Mouse (Mus musculus) spleen, adult 18-20 months (tissue): Measurements from ENCODE around the gene Snai3.

ENCODE experiments used
- DNase-seq, 2 experiments: peaks; one replicate each; pipeline ENCODE4 v3.0.0; 2022; ENCODE audit warnings: mixed read lengths in 2 of 2

Gene Snai3

DNA sequence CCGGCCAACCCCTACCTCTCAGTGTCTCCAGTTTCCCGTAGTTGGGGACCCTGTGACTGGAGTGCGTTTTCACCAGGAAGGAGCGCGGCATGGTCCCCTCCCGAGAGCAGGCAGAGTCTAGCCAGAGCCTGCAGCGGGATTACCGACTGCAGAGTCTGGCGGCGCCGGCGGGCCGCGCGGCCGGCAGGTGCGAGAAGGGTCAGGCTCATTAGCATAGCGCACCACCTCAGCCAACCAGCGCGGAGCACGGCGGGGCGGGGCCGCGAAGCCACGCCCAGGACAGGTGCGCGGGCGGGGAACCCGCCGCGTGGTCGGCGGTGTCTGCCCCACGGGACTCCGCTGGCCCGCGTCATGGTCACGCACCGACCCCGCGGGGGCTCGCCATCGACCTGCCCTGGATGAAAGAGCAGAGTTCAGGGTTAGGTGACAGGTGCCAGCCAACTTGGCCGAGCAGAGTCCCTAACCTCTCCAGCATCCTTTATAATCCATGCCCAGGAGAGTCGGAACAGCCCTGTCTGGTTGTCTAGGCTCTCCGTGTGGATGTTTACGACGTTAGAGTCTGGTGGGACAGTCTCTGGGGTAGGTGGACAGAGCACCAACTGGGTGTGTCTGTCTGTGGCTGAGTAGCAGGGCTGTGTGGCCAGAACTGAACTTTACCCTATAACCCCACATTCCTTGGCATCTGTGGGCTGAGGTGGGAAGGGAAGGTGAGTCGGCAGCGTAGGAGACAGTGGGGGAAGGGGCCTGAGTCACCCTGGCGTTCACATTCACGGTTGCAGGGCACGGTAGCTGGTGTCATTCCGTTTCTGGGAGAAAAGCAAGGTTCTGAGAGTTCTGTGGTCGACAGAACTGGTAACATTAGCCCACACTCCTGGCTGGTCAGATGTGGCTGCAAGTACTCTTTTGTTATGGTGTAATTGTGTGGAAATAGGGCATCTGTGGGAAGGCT is at the start of gene Snai3:
Gene Snai3 (minus strand): TSS at position 210 of the 949 bp plus-strand sequence.
- peak; percentile 50 to 64 for DNase-seq

DNA sequence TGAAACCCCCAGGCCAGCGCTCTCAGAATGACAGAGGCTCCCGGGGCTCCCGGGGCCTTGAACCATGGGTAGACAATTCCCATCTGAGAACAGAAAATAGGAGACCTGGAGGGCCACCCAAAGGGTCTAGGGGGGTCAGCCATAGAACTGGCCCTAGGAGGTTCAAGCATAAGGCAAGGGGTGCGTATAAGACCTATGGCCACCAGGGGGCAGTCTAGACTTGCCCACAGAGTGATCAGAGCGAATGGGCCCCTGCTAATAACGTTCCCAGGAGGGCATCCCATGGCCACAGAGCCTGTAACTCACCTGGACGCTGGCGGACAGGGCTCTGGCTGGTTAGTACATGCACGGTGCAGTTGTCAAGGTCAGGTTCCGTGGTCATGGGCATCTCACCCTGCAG is 40.3 kb upstream of the Snai3 start:
- DNase-seq, result peak; percentile 55 to 75

GRCm38 (mm10) chr8:122497912-122498311 is 37.4 kb upstream of the Snai3 start:
- no peak for DNase-seq

DNA sequence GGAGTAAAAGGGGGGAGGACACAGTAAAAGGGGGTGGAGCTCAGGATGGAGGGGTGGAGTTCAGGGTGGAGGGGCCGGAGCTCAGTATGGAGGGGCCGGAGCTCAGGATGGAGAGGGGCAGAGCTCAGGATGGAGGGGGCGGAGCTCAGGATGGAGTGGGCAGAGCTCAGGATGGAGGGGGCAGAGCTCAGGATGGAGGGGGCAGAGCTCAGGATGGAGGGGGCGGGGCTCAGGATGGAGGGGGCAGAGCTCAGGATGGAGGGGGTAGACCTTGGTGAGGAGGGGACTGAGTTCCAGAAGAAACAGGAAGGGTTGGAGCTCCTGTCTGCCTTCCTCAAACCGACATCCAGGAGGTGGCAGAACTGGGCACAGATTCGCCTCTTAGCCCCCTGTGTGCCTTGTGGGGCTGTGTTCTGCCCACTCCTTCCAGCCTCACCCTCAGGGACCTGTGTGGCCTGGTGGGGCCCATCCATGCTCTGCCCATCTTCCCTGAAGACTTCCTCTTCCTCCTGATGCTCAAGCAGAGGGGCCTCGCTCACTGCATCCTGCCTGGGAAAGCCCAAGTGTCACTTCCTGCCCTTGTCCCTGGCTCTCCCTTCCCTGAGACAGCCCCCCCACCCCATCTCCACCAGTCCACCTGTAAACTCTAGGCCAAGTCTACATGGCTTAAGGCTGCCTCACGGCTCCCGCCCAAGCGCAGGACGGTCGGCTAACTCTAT is 36.6 kb upstream of the Snai3 start:
- no peak for DNase-seq

DNA sequence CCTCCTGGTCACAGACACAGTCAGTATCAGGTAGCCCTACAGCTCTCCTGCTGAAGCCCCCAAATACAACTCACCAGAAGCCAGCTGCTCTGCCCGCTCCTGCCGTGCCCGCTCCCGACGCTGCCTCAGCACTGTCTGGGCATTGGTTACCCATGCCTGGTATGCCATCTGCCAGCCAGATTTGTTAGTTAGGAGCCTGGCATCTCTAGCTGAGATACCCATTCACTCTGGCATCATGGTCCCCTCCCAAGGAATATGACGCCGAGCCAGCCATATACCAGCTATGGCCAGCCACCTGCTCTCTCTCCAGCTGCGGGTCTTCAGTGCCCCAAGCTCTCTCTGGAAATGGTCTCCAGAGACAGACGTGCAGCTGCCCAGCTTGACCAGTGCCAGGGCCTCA is 27.9 kb upstream of the Snai3 start:
- no peak for DNase-seq

DNA sequence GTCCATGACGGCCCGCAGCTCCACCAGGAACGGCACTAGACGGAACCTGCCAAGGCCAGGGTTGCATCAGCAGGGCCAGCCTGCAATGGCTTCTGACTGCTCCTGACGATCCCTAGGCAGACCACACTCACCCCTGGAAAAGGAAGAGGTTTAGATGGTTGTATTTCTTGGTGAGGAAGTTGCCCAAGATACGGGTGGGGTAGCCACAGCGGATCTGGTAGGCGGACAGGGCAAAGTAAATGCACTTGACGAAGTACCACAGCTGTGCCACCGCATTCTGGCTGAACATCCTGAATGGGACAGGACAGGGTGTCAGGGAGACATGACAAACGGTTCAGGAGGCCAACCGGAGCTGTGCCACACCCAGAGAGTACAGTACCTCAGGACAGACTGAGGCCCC is 24.3 kb upstream of the Snai3 start:
- no peak for DNase-seq

GRCm38 (mm10) chr8:122483877-122484276 is 23.3 kb upstream of the Snai3 start:
- no peak for DNase-seq

DNA sequence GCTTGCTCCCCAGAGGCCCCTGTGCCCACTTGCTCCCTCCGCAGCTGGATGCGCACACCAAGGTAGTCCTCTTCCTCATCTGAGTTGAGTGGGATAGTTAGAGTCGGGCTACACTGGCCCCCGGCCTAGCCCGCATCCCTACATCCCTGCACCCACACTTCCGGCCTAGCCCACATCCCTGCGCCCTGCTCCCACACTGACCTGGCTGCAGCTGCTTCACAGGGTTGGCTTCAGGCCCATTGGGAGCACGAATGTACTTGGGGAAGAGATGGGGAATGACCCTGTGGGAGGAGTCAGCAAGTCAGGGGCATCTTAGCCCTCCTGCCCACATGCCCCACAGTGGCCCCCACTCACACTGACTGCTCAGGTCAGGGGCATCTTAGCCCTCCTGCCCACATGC is 21.9 kb upstream of the Snai3 start:
- no peak for DNase-seq

- DNase-seq, result peak; percentile 83 to 93
Observed at GRCm38 (mm10) chr8:122475580-122476320, 15.2 kb upstream of the Snai3 start, which contains the start of the genes Rnf166 and Ctu2. Rnf166 (minus strand) TSS chr8:122476064. Ctu2 (plus strand) TSS chr8:122476143.

DNA sequence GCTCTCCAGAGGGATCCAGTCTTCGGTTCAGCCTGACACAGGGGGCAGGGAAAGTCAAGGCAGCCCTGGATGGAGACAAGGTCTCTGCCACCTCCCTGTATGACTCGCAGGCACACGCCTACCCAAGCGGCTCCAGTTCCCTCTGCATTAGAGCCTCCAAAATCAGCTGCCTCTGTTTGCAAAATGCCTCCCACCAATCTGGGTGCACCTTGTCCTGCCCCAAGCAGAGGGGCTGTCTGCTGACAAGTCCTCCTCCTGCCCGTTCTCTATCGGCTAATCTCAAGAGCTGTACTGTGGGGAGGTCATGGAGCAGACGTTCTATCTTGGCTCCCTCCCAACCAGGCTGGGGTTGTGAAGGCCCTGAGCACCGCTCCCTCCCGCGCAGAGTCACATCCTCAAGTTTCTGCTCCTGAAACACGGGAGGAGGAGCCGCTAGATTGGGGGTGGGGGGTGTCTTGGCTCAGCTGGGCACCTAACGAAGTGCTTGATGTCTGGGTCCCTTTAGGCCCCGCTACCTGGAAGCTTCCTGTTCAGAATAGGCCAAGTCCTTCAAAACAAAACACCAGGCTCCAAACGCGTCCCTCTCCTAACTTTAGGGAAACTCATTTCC is 14.5 kb upstream of the Snai3 start:
- DNase-seq, result peak in 1 of 2 experiments; percentile 24

- DNase-seq, result peak; percentile 22 to 23
Observed at GRCm38 (mm10) chr8:122473911-122474421, 13.4 kb upstream of the Snai3 start.

DNA sequence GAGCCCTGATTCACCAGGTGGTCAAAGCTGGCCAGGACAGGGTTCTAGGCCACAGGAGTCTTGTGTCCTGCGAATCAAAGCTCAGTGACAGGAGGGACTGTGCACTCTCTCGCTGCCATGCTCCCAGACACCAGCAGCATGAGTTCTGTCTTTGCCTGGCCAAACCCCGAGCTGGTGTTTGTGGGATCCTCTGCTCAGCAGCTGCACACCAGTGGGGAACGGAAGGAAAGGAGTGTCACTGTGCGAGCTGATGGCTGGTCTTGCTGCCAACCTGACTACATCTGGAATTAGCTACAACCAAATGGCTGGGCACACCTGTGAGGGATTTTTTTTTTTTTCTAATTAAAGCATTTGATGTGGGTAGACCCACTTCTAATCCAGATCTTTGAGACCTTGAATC is 10.2 kb upstream of the Snai3 start:
- no peak for DNase-seq

DNA sequence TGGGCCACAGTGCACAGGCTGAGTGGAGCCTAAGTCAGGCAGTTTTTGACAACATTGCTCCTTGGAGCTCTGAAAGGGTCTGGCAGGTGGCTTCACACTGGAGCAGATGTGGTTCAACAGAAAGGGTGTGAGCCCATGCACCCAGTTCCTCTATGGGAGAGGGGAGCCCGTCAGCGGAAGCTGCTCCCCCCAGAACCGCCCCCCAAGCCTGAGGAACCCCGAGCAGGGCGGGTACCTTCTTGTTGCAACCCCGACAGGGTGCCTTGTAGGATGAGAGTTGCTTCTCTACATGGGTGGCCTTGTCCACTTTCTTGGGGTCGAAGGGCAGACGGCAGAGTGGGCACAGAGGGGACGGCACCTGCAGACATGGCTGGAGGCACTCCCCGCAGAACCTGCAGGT is 9.4 kb upstream of the Snai3 start:
- DNase-seq, result no peak

DNA sequence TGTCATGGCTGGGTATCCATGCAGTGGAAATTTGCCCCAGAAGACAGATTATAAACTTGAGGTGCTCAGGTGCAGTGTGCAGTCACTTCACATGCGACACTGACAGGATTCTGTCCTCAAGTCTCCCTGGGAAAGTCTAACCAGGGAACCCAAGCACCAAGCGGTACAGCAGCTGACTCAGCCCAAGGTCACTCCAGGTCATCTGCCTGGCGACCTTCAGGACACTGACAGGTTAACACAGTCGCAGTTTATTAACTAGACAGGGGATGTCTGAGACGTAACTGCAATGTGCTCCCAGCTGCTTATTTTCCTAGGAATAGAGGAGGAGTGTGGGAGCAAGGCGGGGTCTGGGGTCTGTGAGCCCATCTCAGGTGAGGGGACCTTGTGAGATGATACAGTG is 8.9 kb upstream of the Snai3 start:
- DNase-seq, result no peak

DNA sequence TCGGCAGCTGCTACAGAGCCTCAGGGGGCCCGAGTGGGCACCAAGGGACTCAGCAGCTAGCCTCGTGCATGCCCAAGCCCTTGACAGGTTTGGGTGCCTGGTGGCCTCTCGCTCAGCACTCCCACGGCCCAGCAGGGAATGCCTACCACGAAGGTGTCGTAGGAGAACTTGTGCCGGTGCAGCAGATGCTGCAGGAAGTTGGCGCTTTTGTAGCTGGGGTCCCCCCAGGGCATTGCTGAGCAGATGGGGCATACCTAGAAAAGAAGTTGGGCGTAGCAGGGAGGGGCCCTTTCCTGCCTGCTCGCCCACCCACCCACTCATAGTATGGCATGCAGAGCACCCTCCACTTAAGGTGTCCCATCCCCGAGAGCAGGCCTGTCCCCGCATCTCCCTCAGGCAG is 7.3 kb upstream of the Snai3 start:
- DNase-seq, result no peak

- DNase-seq, result no peak
Observed at GRCm38 (mm10) chr8:122464985-122465384, 4.5 kb upstream of the Snai3 start.

DNA sequence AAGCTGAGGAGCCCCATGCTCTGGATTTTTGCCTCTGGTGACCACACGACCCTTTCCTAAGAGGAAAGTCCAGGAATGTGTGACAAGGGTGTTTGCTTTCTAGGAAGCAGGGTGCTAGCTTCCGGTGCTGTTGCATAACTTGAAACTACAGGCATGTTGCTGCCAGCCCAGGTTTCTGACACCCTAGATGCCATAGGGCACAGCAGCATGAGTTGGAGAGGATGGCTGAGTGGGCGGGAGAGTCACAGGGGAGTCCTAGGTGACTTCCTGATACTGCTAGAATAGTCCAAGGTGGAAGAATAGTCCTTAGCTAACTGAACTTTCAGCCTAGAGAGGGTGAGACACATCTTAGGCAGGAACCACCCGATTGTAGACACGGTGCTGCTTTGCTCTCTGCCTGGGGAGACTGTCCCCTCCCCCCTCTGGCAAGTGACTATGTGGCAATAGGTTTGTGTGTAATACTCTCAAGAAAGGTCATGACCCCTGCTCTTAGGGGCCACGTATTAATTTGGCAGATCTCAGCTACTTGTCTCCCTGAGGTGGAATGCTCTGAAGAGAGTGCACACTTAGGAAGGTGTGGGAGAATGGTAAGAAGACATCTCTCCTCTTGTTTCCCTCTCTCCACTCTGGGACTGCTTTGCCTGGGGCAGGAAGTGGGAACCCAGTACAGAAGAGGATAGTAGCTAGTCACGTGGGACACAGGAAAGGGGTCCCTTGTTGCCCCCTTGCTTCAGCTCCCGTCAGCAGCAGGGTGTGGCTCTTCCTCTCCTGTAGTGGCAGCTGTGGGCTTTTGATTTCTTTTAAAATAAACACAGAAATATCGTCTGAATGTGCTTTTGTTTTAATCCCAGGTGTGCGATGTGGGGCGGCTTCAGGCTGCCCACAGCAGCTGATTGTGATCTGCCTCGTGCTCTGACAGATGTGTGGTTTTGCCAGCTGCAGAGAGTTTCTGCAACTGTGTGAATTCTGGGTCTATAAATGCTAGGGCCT is 3.4 kb upstream of the Snai3 start:
- DNase-seq, result no peak

GRCm38 (mm10) chr8:122462510-122462909 is 2.0 kb upstream of the Snai3 start:
- DNase-seq, result no peak

DNA sequence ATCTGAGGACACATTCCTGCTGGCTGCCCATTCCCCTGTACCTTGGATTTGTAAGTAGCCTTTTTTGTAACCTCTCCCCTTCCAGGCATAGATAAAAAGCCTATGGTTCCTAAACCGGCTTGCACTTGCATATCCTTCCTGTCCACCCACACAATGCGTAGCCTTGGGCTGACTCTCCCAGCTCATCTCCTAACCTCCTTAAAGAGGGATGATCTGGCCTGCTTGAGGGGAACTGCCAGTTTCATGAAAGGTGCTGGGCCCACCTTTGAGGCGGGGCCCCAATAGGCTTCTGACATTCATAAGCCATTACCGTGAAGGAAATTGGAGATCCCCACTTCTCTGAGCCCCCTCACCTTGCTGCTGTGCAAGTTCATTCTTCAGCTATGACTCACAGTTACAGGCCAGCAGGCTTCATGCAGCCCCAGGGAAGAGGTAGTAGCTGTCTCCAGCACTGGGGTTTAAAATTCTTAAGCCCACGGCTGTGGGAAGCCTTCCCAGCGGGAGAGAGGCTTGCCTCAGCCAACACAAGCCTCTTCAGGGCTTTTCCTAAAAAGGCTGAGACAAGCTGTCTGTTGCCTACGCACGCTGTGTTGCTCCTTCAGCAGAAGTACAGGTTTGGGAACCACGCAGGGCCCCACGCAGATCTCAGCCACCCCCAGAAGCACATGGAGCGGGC is 1.1 kb upstream of the Snai3 start:
- DNase-seq, result no peak

DNA sequence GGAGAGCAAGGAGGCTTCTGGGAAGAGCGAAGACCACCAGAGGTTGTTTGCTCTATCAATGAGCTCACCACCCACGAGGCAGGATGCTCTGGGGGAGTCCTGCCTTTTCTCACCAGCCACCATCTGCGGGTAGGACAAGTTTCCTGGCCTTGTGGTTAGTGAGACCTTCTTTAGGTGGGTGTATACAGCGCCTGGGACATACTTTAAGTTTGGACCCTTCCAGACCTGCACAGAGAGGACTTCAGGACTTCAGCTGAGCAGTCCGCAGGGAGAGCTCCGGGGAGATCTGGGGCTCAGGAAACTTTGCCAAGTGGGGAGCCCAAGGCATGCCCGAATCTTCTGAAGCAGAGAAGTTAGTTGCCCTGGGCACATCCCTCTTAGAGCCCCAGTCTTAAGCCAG is 543 bp downstream of the Snai3 start:
- DNase-seq, result no peak
